Mouse (Mus musculus) liver, adult 2 months (tissue): ENCODE results near the gene Pld1. TPM values are rescaled to one million over a fixed set of nuclear protein-coding genes. Genes with fewer than 3 reads are reported as not detected.

Experiments used
- DNase-seq: peaks from one replicate; pipeline ENCODE4 v3.0.0-alpha.2; 2011; ENCODE audit warnings: low read depth, low spot score; ENCODE audit errors: extremely low read depth
- H3K27ac ChIP-seq: fragments of 200-500 bp; replicated peaks from 2 replicates; pipeline ENCODE4 v1.5.1; 2012; ENCODE audit warnings: low read depth, mild to moderate bottlenecking, control low read depth, inconsistent platforms, low read length; ENCODE audit not compliant: insufficient read depth
- H3K27me3 ChIP-seq: fragments of 200-500 bp; 2 replicates; pipeline ENCODE4 v1.6.1; 2012; ENCODE audit warnings: mild to moderate bottlenecking, moderate library complexity, low read length, inconsistent platforms; ENCODE audit not compliant: control insufficient read depth, insufficient read depth
- H3K36me3 ChIP-seq: fragments of 200-500 bp; 2 replicates; pipeline ENCODE4 v1.6.1; 2012; ENCODE audit warnings: low read length, inconsistent platforms; ENCODE audit not compliant: control insufficient read depth, insufficient read depth
- H3K4me1 ChIP-seq: fragments of 200-500 bp; 2 replicates; pipeline ENCODE4 v1.6.1; 2011; ENCODE audit warnings: low read length; ENCODE audit not compliant: control insufficient read depth, insufficient read depth
- H3K4me3 ChIP-seq: fragments of 200-500 bp; 2 replicates; pipeline ENCODE4 v1.5.1; 2011; ENCODE audit warnings: low read depth, mild to moderate bottlenecking, control low read depth, low read length, moderate library complexity; ENCODE audit not compliant: insufficient read depth
- H3K79me2 ChIP-seq: fragments of 200-500 bp; 2 replicates; pipeline ENCODE4 v1.6.1; 2012; ENCODE audit warnings: inconsistent platforms, mild to moderate bottlenecking, low read length, moderate library complexity; ENCODE audit not compliant: control insufficient read depth, insufficient read depth
- H3K9ac ChIP-seq: fragments of 200-500 bp; 2 replicates; pipeline ENCODE4 v1.6.1; 2012; ENCODE audit warnings: low read depth, mild to moderate bottlenecking, control low read depth, inconsistent platforms, low read length
- CTCF ChIP-seq: fragments of 200-500 bp; IDR thresholded peaks from 2 replicates; pipeline ENCODE4 v1.5.1; 2011; ENCODE audit warnings: low read depth, low read length, control low read depth
- POLR2A ChIP-seq: fragments of 200-500 bp; IDR thresholded peaks from 2 replicates; pipeline ENCODE4 v1.6.1; 2011; ENCODE audit warnings: low read length, control low read depth; ENCODE audit not compliant: insufficient read depth; ENCODE audit errors: extremely low read depth
- WGBS: fragments of 180-500 bp; shearing (Covaris S2); methylation state at CpG from one replicate; pipeline ENCODE4 v1.1.7; 2018; 5-methylcytosine and 5-hydroxymethylcytosine counted together
- polyA plus RNA-seq: library from polyadenylated mRNA; depleted of rRNA; stranded (reverse); fragments of >200 nt; gene quantifications from 2 replicates; pipeline ENCODE4 v1.2.3, GENCODE M21; 2012
- total RNA-seq: library from RNA; depleted of rRNA; stranded (reverse); fragments of >200 nt; gene quantifications from 2 replicates; pipeline ENCODE4 v1.2.3, GENCODE M21; 2014

The Pld1 gene
- total and polyA plus RNA-seq, 2 experiments: 1.9 to 8.4 TPM

DNA sequence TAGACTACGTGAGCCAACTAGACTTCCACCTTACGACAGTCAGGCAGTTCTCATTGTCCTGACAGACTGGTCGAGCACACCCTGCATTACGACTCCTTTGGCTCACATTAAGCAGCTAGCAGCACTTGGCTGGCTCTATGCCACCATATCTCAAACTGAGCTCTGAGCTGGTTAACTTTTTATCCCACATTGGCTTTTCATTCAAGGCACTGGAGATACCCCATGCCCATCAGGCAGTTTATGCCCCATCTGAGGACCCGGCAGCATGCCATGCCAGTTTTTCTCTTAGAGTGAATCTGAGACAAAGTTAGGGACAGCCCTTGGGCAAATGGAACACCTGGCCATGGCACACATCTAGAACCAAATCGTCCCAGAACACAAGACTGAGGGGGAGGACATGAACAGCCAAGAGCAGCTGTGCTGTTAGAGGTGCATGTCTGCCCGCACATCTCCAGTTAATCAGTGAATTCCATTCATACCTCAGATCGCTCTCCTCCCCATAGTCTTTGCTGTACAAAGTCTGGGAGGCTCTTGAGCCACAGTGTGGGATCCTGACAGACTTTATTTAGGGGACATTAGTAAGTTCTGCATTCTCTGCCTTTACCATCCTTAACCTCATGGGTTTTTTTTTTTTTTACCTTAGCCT lies 49.5 kb downstream of the Pld1 start:
- TF ChIP-seq POLR2A: no peak
- TF ChIP-seq CTCF: no peak
- Histone ChIP-seq H3K27ac (no peak overlapping the region), H3K36me3 (no peaks in the 10 kb centered on the region), H3K4me3 (no peak overlapping the region), H3K79me2 (peaks cover 14% of the 10 kb centered on the region; the same call in 1 of the 2 replicates), H3K4me1 (peaks cover 7% of the 10 kb centered on the region), H3K9ac (no peak overlapping the region), H3K27me3 (no peaks in the 10 kb centered on the region)
- WGBS: 61% methylated on average over 8 of the region's 8 CpGs
- DNase-seq: no peak

DNA sequence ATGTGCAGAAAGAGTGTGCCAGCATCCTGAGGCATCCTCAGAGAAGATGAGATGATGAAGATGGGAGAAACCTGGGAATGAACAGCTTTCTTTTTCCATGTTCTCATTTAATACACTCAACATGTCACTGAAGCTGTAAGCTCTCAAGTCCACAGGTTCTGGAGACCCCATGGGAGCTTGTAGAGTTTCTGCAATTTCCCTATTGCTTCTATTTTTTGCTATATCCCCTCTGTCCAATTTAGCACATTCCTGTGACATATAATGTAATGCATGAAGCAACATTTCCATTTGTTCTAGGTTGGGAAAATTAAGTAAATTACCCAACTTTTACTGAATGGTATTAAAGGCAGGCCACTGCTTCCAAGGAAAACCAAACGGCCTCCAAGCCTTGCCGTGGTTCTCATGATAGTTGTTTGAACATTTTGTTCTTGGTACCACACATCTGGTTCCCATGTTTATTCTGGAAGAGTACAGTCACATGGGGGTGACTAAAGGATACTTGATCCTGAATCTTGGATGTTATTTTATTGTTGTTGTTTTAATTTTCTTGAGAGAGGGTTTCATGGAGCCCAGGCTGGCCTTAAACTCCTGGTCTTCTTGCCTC lies 52.7 kb downstream of the Pld1 start:
- DNase-seq: no peak

DNA sequence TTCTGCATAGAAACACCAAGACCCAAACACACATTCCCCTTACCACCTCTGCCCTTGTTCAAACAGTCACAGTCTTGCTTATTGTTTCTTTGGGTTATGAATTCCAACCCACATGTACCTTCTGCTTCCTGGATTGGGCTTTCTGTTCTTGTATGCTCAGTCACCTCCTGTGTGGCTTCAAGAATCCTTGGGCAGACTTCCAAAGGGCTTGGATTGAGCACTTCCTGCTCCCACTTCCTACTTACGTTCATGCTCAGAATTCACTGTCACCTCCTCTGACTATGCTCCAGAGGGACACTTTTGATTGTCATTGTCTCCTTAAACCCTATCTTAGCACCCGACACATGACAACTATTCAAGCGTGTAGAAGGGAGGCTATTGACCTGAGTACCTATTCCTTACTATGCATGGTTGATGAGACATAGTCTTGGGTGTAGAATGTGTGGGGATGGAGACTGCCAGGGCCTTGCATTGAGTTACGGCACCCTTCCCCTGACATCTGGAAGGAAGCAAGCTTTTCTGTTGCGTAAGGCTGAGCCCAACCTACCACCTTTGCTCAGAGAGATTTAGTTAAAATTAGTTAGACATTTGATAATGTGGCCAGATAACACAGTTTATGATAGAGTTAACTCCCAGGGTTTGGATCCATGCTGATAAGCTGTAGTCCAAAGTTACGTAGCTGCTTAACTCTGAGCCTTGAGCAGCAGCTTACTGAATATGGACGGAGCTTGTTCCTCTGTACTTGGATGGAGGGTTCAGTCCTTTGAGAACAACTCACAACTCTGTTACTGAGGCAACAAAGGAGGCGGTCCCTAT lies 55.9 kb downstream of the Pld1 start:
- Histone ChIP-seq H3K36me3 (no peaks in the 10 kb centered on the region), H3K27ac (no peak overlapping the region), H3K4me3 (no peak overlapping the region), H3K9ac (no peak overlapping the region), H3K4me1 (no peaks in the 10 kb centered on the region), H3K27me3 (no peaks in the 10 kb centered on the region), H3K79me2 (peaks cover 24% of the 10 kb centered on the region)
- 76% methylated on average over 8 of the region's 8 CpGs for WGBS
- TF ChIP-seq CTCF (no peak), POLR2A (no peak)
- peak; percentile 36 for DNase-seq

More for the DNA sequence above, 52.7 kb downstream of the Pld1 start:
- TF ChIP-seq CTCF (no peak), POLR2A (no peak)
- Histone ChIP-seq H3K27me3 (no peaks in the 10 kb centered on the region), H3K4me3 (no peak overlapping the region), H3K4me1 (no peaks in the 10 kb centered on the region), H3K9ac (no peak overlapping the region), H3K79me2 (peaks cover 30% of the 10 kb centered on the region), H3K27ac (no peak overlapping the region), H3K36me3 (no peaks in the 10 kb centered on the region)
- WGBS: 84% methylated on average over 2 of the region's 2 CpGs

DNA sequence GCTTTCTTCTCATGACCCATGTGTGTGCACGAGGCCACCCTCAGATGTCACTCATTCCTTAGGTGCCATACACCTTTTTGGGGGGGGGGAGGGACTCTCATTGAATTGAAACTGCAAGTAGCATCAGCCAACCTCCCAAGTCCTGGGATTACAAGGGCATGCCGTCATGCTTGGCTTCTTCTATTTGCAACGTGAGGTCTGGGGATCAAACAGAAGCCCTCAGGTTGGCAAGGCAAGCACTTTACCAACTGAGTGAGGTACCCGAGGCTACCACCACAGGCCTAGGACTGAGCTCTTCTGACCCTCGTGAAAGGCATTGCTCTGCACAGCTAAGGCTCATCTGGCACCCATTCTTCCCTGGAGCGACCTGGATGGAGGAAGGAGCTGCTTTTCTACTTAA lies 65.8 kb downstream of the Pld1 start:
- TF ChIP-seq CTCF (no peak), POLR2A (no peak)
- no peak for DNase-seq
- Histone ChIP-seq H3K27ac (no peak overlapping the region), H3K4me3 (no peak overlapping the region), H3K79me2 (peaks cover 12% of the 10 kb centered on the region), H3K9ac (no peak overlapping the region), H3K36me3 (no peaks in the 10 kb centered on the region), H3K4me1 (no peaks in the 10 kb centered on the region), H3K27me3 (no peaks in the 10 kb centered on the region)
- 88% methylated on average over 6 of the region's 6 CpGs for WGBS

DNA sequence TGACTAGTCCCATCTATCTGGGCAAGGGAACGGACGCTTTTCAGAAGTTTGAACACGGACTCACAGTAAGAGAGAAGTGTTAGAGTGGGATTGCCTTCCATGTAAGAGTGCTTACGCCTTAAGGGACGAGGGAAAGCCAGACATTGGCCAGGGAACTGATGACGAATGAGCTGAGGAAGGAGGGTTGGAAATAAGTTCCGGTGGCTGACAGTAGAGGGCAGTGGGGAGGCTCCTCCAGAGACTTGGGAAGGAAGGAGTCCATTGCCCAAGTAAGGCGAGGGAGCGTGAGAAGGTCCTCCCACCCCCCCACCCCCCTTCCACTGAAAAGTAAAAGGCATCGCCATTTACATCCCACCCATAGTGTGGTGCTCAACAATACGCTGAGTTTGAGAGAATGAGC lies 69.2 kb downstream of the Pld1 start:
- DNase-seq: no peak
- Histone ChIP-seq H3K4me1 (no peaks in the 10 kb centered on the region), H3K4me3 (no peak overlapping the region), H3K9ac (no peak overlapping the region), H3K36me3 (no peaks in the 10 kb centered on the region), H3K27ac (no peak overlapping the region), H3K27me3 (no peaks in the 10 kb centered on the region), H3K79me2 (peaks cover 11% of the 10 kb centered on the region; the same call in 1 of the 2 replicates)
- WGBS: 92% methylated on average over 11 of the region's 11 CpGs
- TF ChIP-seq CTCF (peak; percentile 51; the same call in 1 of the 2 replicates), POLR2A (no peak)

DNA sequence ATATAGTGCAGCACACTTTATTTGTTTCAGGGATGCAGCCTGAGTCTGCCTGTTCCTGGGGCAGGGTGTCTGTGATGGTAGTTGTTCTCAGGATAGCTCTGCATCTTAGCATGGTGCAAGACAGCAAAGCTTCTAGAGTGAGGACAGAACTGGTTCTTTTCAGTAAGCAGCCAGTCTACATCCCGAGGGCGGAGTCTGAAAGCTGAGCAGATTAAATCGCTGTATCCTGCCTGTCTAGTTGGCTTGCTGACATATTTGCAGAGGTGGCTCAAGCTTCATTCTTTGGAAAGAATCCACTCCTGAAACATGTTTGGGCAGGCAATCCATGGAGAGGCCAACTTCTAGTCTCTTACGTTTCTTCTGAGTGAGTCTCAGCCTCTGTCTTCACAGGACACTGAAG lies 69.9 kb downstream of the Pld1 start:
- H3K79me2 ChIP-seq: peaks cover 11% of the 10 kb centered on the region; the same call in 1 of the 2 replicates
- TF ChIP-seq CTCF (no peak), POLR2A (no peak)

More for the DNA sequence above, 69.9 kb downstream of the Pld1 start:
- no peaks in the 10 kb centered on the region for H3K27me3 ChIP-seq
- 47% methylated on average over 4 of the region's 4 CpGs for WGBS
- no peaks in the 10 kb centered on the region for H3K4me1 ChIP-seq
- no peak for DNase-seq
- H3K36me3 ChIP-seq: no peaks in the 10 kb centered on the region
- H3K4me3 ChIP-seq: no peak overlapping the region
- H3K9ac ChIP-seq: no peak overlapping the region
- H3K27ac ChIP-seq: no peak overlapping the region
